Mouse (Mus musculus) kidney, adult 8-10 months (tissue): Measurements from ENCODE around the gene Srp68.
A peak's percentile ranks its signal among the peaks of the same experiment; 100 is the strongest.
"Not testable (repeated sequence)": the region's sequence is repeated elsewhere in the genome, so short reads cannot be mapped to it uniquely, and the experiment has no call there.

Experiments used
- DNase-seq, 2 experiments: peaks; one replicate each; pipeline ENCODE4 v3.0.0; 2022

Srp68 gene

GRCm38 (mm10) chr11:116282912-116283521 is 9.0 kb upstream of the Srp68 start:
- no peak for DNase-seq

GRCm38 (mm10) chr11:116282089-116282488 is 8.1 kb upstream of the Srp68 start:
- peak; percentile 35 to 50 for DNase-seq

- no peak for DNase-seq
Measured at GRCm38 (mm10) chr11:116281671-116282070, 7.7 kb upstream of the Srp68 start.

GRCm38 (mm10) chr11:116280751-116281663 is 7.0 kb upstream of the Srp68 start, which contains the start of gene Galr2:
TSS of gene Galr2 (plus strand) at chr11:116280939.
- no peak for DNase-seq

GRCm38 (mm10) chr11:116277184-116277583 is 3.2 kb upstream of the Srp68 start:
- DNase-seq = not testable (repeated sequence)

- DNase-seq = no peak
Measured at GRCm38 (mm10) chr11:116273469-116274044, 460 bp downstream of the Srp68 start.

GRCm38 (mm10) chr11:116272589-116273468 is 1.2 kb downstream of the Srp68 start:
- DNase-seq = no peak

- DNase-seq = no peak
Measured at GRCm38 (mm10) chr11:116269560-116269959, 4.5 kb downstream of the Srp68 start.

GRCm38 (mm10) chr11:116268313-116268712 is 5.7 kb downstream of the Srp68 start:
- DNase-seq = no peak

- DNase-seq = no peak
Measured at GRCm38 (mm10) chr11:116267637-116268036, 6.4 kb downstream of the Srp68 start.

- DNase-seq = no peak
Measured at GRCm38 (mm10) chr11:116265850-116266249, 8.2 kb downstream of the Srp68 start.

- no peak for DNase-seq
Measured at GRCm38 (mm10) chr11:116265352-116265751, 8.7 kb downstream of the Srp68 start.

GRCm38 (mm10) chr11:116260259-116260658 is 13.8 kb downstream of the Srp68 start:
- no peak for DNase-seq

GRCm38 (mm10) chr11:116259461-116259860 is 14.6 kb downstream of the Srp68 start:
- no peak for DNase-seq

- DNase-seq = no peak
Measured at GRCm38 (mm10) chr11:116255982-116256675, 17.9 kb downstream of the Srp68 start.

GRCm38 (mm10) chr11:116255090-116255981 is 18.7 kb downstream of the Srp68 start:
- no peak for DNase-seq

- DNase-seq = peak; percentile 77 to 78
Measured at GRCm38 (mm10) chr11:116254627-116255026, 19.4 kb downstream of the Srp68 start.

- DNase-seq = peak; percentile 44 to 66
Measured at GRCm38 (mm10) chr11:116253076-116253600, 20.9 kb downstream of the Srp68 start.

- no peak for DNase-seq
Measured at GRCm38 (mm10) chr11:116250898-116251297, 23.1 kb downstream of the Srp68 start.

- peak; percentile 36 to 41 for DNase-seq
Measured at GRCm38 (mm10) chr11:116247502-116248222, 26.4 kb downstream of the Srp68 start.
